Mouse (Mus musculus) left cerebral cortex, postnatal 10 days (tissue): ENCODE results near the gene Snap23. TPM values are rescaled to one million over a fixed set of nuclear protein-coding genes. Genes with fewer than 3 reads are reported as not detected.
"Not testable (repeated sequence)": the region's sequence is repeated elsewhere in the genome, so short reads cannot be mapped to it uniquely, and the experiment has no call there.

ENCODE experiments used
- DNase-seq, 2 experiments: peaks; one replicate each; pipeline ENCODE4 v3.0.0; 2021 to 2022; ENCODE audit warnings: low spot score in 2 of 2, mixed read lengths in 1 of 2; ENCODE audit errors: extremely low spot score in 1 of 2
- intact Hi-C: fragments of 180-260 bp; cut with DNase I; formaldehyde crosslinking; loops from one replicate; pipeline ENCODE4 v1.15.1; 2025
- total RNA-seq, 2 experiments: library from RNA; stranded (reverse); gene quantifications; 2 replicates each; pipeline ENCODE4 v1.2.3; 2021

Gene Snap23
- total RNA-seq, result 10 to 100 TPM; 16.5 to 17.4 TPM

DNA sequence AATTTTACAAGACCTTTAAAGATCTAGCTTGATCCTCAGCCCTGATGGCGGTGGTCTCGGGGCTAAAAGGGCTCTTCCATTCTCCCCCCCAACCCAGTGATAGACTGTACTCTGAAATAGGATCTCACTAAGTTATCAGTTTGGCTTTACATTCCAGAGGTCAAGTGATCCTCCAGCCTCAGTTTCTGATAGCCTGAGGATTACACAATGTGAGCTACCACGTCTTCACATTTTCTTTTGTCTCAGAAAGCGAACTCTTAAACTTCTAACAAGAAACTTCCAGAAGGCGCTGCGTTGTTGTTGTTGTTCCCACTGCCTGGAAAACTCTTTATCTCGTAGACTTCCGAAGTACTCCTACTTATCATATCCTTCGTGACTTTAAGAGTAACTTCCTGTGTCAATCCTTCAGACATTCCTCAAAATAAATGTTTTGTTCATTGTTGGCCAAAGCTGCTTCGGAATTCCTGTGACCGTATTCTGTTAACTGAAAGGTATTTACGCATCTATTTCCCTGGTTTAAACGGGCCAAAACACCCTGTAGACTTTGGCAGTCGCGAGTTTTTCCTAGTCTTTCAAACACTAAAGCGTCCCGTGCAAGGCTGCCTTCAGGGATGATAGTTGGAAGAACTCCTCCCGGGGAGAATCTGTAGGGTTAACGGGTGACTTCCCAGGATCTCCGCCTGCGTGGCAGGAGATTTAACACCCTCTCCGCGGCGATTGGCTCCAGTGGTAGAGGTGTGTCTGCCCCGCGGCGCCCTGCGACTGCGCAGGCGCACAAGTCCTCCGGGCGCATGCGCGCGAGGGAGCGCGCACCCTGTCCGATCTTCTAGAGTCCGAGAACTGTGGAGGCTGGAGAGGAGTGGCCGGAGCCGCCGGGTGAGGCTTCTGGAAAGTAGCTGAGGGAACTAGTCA, at the start of gene Snap23:
Snap23 (plus strand) TSS at position 786 of the 912 bp plus-strand sequence.
- intact Hi-C loops, result loop anchor here (10.0 kb wide), 1 partner anchor 88 kb away; no protein-coding TSS in a partner anchor
- peak; percentile 90 to 95 for DNase-seq

DNA sequence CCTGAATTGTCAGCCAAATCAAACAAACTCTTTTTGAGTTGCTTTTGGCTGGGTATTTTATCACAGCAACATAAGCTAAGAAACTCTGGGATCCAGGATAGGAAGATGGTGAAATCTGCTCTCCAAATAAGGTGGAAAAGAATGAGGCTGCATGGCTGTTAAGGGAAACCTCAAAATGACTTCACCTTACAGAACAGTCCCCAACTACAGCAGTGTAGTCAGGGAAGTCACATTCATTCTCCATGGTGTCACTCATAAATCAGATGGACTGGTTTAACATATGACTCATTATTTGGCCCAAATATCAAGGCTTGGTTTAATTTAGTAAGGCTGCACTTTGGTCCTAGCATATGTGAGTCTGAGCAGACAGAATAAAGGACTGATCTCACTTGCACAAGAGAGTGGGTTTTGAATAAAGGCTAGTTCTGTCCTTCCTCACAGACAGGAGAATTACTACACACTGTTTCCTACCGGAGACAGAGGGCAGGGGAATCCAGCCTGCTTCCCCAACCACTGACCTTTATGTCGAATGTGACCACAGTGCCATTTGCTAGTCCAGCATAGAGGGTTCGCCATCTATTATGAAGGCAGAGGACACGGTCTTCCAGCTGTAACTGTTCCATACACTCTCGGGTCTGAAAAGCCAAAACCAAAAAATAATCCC, 48.8 kb upstream of the Snap23 start:
- DNase-seq, result no peak
- intact Hi-C loops, result no loop called here

DNA sequence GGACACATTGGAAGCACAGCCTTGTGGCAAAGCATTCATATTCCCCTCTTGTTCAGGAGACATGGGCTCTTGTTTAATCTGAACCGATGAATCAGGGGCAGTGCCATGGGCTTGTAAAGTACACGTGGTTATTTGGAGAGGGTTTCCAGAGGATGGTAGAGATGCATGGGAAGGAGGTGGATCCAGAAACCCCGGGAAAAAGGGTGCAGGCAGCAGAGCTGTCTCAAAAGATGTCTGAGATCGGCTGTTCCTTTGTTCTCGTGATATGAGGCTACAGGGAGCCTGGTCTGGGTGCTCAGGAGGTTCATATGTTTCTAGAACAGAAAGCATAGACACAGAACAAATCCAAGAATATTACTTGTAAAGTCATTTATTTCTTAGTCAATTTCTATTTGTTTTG, 40.7 kb upstream of the Snap23 start:
- DNase-seq, result no peak
- intact Hi-C loops, result loop anchor here (10.0 kb wide), 1 partner anchor 132 kb away; no protein-coding TSS in a partner anchor

DNA sequence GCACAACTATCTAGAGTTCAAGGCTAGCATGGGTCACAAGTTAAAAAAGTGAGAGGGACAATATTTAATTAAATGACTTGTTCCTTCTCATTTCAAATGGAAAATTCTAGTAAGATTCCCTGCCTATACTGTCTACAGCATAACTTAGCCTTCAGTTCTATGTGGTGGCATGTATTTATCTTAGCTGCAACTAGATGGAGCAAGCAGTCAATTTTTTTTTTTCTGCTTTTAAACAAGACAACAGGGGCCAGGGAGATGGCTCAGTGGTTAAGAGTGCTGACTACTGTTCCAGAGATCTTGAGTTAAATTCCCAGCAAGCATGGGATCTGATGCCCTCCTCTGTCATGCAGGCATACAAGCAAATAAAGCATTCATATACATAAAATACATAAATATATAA, 37.9 kb upstream of the Snap23 start:
- no peak for DNase-seq
- intact Hi-C loops, result loop anchor here (10.0 kb wide), 1 partner anchor 135 kb away; no protein-coding TSS in a partner anchor

DNA sequence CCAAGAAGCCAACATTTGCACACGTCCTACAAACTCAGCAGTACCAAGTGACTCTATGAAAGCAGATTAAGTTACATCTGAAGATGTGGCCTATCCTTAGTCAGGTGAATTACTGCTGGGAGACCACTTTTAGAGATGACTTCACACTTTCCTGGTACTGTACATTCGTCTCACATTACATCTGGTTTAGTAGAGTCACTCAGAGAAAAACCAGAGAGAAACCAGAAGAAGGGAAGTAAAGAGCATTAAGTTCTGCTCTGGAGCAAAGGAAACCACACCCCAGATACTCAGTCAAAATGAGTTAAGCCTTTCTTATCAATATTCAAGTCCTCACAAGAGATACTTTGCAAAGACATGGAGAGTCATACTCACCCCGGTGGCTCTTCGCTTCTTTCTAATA, 36.2 kb upstream of the Snap23 start:
- no peak for DNase-seq
- intact Hi-C loops, result no loop called here

DNA sequence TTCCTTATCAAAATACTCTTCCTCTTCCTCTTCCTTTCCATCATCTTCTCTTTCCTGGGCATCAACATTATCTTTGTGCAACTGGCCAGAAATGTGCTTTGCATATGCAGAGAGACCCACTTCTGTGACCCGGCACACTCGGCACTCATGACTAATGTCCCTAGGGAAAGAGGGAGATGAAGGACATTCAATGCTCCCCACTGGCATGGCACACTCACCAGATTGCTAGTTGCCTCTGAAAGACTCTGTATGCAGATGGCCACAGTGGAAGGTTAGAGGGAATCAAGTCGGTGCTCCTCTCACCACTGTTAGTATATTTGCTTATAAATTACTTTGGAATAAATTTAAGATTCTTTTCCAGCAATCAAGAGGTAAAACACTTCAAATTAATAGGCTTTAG, 28.1 kb upstream of the Snap23 start:
- intact Hi-C loops, result no loop called here
- DNase-seq, result no peak

DNA sequence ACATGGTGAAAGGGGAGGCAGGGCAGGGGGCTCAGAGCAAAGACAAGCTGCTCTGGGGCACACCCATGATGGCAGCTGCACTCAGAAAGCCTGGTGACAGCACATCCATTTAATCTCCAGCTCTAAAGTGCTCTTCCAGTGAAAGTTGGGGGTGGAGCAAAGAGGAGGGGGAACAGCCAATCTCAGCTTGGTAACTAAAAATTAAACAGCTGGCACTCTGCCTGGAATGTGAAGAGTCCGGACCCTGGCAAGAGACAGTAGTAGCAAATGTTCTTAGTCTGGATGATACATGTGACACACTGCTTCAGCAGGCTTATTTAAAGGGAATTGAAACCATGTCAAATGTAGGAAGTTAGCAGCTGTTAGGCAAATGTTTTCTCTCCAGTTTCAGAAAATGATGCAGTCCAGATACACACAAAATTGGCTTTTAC, 27.7 kb upstream of the Snap23 start:
- intact Hi-C loops, result no loop called here
- DNase-seq, result peak; percentile 78 to 85

DNA sequence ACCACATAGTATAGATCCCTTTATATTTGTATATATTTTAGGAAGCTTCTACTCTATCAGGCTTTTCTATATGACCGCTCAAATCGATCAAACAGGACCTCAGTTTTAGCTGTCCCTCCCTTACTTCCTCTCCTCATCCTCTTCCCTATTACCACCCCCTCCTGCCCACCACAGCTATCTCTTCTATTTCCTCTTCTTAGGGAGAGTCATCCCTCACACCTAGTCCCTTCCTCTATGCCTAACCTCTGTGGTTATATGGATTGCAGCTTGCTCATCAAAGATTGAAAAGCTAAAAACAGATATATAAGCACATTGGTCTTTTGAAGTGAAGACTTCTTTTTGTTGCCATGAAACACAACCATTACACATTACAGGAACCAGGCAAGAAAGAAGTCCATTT, 22.7 kb upstream of the Snap23 start:
- intact Hi-C loops, result no loop called here
- no peak for DNase-seq

DNA sequence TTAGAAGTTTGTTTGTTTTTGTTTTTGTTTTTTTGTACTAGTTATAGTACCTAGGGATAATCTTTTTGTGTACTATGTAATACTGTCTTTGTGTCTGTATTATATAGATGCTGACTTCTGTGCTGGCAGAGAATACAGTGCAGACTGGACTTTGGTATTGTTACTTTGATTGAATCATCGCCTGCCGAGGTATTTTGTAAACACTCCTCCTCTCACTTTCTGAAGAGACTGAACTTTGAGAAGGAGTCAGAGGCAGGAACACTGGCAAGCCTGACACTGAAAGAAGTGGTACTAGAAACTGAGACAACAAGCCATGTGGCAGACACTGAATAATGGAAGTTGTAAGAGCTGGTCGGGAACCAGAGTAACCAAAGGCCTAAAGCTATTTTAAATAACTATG, 10.6 kb upstream of the Snap23 start:
- intact Hi-C loops, result no loop called here
- no peak for DNase-seq

DNA sequence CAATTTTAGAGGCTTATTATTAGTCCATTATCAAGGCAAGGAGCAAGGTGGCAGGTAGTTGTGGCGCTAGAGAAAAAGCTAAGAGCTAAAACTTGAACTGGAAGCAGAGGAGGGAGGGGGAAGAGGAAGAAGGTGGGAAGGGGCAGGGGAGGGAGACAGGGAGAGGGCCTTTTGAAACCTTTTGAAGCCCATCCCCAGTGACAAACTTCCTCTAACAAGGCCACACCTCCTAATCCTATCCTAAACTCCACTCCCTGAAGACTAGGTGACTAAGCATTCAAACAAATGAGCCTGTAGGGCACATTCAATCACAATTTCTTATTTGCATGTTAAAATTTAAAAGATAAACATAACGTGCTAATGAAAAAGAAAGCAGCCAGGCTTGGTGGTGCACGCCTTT, 8.7 kb upstream of the Snap23 start:
- DNase-seq, result no peak
- intact Hi-C loops, result no loop called here

DNA sequence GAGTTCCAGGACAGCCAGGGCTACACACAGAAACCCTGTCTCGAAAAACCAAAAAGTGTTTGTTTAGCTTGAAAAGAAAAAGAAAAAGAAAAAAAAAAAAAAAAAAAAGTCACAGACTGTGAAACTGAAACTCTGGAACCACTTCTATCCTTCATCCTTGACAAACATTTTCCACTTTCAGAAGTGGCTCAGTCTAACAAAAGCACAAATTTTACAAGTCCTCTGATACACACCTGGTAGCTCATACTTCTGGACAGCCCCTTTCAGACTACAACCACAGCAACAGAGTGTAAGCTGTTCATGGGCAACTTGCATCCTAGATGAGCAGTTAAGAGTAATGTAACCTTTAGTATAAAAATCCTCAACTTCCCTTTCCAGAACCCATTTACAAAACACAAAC, 5.9 kb upstream of the Snap23 start:
- DNase-seq, result no peak
- intact Hi-C loops, result loop anchor here (10.0 kb wide), 1 partner anchor 93 kb away; no protein-coding TSS in a partner anchor

DNA sequence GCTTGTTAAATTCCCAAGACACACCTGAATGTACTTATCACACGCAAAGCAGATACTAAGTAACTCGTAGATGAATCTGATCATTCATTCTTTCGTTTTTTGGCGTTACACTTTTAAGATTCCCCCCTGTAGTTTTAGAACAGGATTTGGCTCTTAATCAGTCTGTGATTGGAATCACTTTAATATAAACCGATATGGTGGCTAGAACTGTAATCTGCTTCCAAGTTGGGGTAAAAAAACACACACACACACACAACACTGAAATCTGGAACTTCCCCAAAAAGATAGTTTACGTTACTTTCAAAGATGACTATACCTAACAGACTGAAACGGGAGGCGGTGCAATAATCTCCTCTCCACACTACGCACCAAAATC, 4.6 kb upstream of the Snap23 start:
- intact Hi-C loops, result loop anchor here (2.0 to 10.0 kb wide), 2 partner anchors 44 to 92 kb away; no protein-coding TSS in a partner anchor
- DNase-seq, result no peak

DNA sequence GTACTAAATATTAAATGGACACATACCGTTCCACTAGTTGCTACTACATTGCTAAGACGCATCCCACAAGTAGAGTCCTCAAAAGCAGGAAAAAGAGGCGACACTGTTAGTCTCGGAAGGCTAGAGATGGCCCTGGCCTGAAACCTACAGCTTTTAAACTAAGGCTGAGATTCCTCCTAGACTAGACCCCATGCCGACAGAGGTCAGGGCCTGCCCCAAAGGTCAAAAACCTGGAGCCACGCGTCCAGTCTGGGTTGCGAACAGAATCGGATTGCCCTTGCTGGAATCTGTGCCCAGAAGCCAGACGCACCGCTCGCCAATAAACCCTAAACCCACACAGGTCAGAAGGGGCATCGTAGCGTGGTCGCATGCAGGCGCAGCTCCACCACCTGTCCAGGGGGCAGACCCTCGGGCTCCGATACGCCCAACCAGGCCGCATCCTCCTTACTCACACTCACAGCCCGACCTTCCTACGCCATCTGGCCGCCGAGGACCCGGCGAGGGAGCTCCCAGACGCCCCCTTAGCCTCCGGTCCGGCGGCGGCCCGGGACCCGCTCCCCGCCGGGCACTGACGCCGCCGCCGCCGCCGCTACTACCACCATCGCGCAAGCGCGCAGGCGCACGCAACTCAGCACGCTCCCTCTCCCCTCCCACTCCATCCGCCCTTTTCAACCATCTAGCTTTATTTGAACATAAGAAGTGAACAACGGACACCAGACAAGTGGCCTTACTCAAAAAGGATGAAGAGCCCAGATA, 4.1 kb upstream of the Snap23 start, which contains the start of gene Zfp106:
Zfp106 (minus strand) TSS at position 609 of the 756 bp plus-strand sequence.
- peak; percentile 85 to 92 for DNase-seq
- intact Hi-C loops, result loop anchor here (2.0 to 10.0 kb wide), 2 partner anchors 43 to 91 kb away; no protein-coding TSS in a partner anchor

DNA sequence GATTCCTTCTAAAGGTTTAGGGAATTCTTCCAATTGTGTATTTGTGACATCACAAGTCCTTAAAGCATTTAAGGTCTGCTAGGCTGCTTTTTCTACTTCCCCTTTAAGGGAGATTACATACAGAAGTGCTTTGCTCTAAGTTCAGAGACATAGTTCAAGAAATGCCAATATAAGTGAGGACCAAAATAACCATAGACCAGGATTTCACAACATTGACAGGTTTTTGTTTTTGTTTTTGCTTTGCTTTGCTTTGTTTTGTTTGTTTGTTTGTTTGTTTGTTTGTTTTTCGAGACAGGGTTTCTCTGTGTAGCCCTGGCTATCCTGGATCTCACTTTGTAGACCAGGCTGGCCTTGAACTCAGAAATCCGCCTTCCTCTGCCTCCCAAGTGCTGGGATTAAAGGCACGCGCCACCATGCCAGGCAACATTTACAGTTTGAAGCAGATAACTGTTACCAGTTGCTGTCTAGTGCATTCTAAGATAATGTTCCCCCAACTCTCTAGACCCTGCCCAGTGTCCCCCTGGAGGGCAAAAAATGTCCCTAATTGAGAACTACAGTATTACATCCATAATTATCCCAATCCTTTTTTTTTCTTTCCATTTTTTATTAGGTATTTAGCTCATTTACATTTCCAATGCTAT, 2.8 kb upstream of the Snap23 start:
- intact Hi-C loops, result loop anchor here (10.0 kb wide), 1 partner anchor 90 kb away; no protein-coding TSS in a partner anchor
- DNase-seq, result not testable (repeated sequence)

DNA sequence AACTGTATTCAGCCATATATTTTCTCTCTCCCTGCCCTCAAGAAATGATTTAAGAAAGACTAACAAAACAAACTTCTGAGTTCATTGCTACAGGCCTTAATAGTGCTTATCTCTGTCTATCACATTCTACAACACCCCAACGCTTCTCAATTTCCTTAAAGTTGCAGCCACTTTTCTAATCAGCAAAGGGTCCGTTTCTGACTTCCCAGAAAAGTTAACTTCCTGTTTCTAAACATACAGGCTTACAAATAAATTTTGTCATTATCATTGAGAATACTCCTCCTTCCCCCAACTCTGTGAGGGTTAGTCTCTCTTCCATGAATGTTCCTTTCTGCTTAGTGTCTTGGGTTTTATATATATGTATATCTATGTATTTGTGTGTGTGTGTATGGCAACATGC, 2.1 kb upstream of the Snap23 start:
- intact Hi-C loops, result loop anchor here (10.0 kb wide), 1 partner anchor 89 kb away; no protein-coding TSS in a partner anchor

DNA sequence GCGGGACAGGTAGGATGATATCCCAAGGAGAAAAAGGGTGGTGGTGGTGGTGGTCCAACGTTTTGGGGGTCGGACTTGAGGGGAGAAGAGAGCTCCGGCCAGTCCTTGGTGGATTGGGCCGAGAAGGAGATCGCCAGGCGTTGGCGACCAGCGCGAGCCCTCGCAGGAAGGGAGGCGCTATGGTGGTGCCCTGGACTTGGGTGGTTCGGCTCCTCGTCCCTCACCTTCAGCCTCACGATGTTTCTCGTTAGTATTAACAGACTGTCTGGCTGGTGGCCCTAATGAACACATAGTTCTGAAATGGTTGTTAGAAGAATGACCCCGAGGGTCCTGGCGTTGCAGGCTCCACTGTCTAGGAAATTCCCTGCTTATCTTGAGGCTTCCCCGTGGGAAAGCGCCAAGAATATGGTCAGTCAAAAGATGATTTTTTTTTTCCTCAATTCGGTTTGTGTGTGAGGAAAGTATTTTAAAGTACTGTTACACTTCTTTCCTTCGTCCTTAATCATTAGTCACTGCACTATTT, 388 bp downstream of the Snap23 start:
- intact Hi-C loops, result loop anchor here (10.0 kb wide), 1 partner anchor 87 kb away; no protein-coding TSS in a partner anchor

More for the DNA sequence above, 2.1 kb upstream of the Snap23 start:
- DNase-seq, result no peak

DNA sequence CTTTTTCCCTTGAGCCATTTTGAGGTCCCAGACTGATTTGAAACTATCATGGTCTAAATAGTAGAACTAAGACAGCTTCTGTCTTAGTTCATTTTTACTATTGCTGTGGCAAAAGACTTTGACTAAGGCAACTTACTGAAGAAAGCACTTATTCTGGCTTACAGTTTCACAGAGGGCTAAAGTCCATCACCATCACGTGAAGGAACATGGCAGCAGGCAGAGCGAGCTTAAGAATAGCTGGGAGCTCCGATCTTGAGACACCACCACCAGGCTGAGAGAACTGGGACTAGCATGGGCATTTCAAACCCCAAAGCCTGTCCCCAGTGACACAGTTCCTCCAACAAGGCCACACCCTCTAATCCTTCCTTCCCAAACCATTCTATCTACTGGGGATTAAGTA, 3.6 kb downstream of the Snap23 start:
- no peak for DNase-seq
- intact Hi-C loops, result no loop called here

More for the DNA sequence above, 388 bp downstream of the Snap23 start:
- DNase-seq, result no peak

DNA sequence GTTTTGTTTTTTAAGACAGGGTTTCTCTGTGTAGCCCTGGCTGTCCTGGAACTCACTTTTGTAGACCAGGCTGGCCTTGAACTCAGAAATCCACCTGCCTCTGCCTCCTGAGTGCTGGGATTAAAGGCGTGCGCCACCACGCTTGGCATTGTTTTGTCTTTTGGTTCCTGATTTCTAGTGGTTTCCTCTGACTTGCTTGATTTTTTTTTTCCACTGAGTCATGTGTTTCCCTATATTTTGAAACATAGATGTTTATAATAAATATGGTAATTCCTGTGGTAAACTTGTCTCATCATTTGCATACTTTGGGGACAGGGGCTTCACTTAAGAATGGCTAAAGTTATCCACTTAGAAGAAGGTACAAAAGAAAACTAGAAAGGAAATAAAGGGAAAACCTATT, 4.7 kb downstream of the Snap23 start:
- intact Hi-C loops, DNase-seq: not testable (repeated sequence)
